Mouse (Mus musculus): Measurements from ENCODE around the gene Asxl1. TPM values are rescaled to one million over a fixed set of nuclear protein-coding genes. Genes with fewer than 3 reads are reported as not detected.
A peak's percentile ranks its signal among the peaks of the same experiment; 100 is the strongest.

Gene Asxl1
- total RNA-seq (2015), result 29.3 and 40.6 TPM in 2 replicates
- total RNA-seq (2017), result 30.9 and 35.4 TPM in 2 replicates

DNA sequence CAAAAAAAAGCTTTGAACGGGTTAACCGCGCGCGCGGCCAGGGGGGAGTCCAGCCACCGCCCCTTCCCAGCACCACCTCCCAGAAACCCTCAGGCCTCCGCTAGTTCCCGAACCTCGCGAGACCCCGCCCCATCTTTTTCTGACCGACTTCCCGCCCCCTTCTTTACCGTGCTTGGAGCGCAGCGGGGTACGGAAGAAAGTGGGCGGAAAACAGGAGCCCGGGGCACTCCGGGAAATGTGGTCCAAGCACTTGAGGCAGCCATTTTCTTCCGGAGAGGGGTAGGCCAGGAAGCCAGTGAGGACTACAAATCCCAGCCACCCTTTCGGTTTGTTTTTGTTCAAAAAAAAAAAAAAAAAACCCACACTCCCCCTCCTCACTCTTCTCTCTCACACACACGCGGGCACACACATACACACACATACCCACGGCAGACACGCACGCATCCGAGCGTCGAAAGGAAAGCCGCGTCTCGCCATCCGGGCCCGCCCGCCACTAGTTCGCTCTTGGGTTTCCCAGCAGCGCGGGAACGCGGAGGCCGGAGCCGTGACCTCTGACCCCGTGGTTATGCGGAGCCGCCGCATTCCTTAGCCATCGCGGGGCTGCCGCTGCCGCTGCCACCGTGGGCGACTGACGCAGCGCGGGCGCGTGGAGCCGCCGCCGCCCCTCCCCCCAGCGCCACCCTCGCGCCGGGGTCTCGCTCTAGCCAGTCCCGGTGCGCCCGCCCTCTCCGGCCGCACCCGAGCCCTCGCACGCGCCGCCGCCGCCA, at the start of gene Asxl1:
Gene Asxl1 (plus strand): TSS at position 376 of the 767 bp plus-strand sequence.
- peak; percentile 92 for ATAC-seq (ENCODE audit: poor library complexity, severe bottlenecking)

DNA sequence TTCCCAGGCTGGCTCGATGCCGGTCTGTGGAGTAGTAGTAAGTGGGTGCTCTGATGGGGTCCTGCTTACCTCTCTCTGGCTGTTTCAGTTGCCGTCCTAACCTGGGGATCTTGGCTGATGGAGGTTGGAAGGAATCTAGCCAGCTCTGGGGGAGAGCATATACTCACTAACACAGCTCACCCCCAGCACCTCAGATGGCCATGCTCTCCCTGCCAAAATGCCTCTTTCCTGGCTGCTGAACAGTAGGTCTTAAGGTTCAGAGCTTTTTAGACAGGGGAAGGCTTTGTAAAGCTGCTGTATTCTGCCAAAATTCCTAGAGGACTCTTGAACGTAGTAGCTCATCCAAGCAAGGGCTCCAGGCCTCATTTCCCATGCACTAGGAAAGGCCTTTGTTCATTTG, 47.9 kb upstream of the Asxl1 start:
- ATAC-seq (ENCODE audit: poor library complexity, severe bottlenecking), result no peak

- ATAC-seq (ENCODE audit: poor library complexity, severe bottlenecking), result peak; percentile 45
Measured at GRCm38 (mm10) chr2:153298460-153298859, 47.2 kb upstream of the Asxl1 start.

DNA sequence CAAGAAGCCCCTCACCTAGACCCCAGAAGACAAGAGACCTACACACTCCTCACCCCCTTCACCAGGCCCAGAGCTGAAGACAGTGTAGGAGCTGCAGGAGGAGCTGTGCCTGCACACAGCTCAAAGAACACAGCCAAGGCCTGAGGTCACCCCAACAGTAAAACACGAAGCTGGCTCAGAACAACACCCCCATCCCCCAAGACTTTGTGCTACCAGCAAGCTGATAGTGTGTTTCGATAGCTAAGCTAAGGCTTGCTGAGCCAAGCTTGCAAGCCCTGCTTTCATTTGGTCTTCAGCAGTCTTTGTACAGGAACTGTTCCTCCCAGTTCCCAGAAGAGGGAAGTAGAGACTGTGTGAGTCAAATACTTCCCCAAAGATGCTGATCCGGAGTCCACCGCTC, 46.8 kb upstream of the Asxl1 start:
- peak; percentile 92 for ATAC-seq (ENCODE audit: poor library complexity, severe bottlenecking)

DNA sequence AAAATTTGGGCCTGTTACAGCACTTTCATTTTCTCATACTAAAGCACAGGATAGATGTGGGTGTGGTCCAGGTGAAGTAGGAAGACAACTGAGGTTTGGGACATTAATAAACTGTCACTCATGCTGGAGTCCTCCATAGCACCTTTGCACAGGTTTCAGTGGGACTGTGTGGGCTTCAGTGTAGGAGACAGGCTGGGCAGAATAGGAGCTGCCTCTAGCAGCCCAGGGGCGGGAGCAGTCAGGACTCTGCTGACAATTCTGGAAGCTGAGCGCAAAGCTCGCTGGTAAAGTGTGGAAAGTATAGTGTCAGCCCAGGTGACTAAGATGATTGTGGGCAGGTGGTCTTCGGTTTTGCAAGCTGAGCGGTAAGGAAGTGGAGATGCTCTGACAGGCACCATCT, 44.5 kb upstream of the Asxl1 start:
- ATAC-seq (ENCODE audit: poor library complexity, severe bottlenecking), result no peak

DNA sequence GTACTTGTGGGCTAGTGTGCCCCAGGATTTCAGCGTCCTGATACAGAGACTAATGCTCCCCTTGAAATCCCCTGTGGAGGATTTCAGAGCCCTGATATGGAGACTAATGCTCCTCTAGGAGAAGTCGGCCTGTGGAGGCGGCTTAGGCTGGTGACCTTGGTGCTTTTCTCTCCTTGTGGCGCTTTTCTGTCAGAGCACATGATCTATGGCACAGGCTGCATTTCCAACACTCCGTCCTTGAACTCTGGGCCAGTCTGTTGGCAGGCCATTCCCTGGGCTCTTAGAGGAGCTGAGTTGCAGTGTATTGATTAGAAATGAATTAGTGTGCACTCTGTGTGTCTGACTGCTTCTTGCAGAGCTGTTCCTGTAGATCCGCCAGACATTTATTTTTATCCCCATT, 40.4 kb upstream of the Asxl1 start:
- ATAC-seq (ENCODE audit: poor library complexity, severe bottlenecking), result no peak

DNA sequence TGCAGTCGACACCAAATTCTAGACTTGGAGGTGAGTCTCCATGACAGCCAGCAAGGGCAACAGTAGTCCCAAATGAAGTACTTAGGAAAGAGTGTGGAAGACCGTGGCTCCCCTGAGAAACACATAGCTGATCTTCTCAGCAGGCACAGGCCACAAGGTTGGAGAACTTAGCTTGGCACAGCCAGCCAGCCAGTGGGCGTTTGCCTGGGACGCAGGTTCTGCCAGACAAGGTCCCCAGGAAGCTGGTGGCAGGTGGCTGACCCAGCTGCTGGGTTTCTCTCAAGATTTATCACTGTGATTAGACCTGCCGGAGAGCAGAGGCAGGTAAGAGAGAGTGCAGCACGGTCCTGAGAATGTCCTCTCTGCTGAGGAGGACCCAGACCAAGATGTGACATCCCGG, 37.0 kb upstream of the Asxl1 start:
- no peak for ATAC-seq (ENCODE audit: poor library complexity, severe bottlenecking)

DNA sequence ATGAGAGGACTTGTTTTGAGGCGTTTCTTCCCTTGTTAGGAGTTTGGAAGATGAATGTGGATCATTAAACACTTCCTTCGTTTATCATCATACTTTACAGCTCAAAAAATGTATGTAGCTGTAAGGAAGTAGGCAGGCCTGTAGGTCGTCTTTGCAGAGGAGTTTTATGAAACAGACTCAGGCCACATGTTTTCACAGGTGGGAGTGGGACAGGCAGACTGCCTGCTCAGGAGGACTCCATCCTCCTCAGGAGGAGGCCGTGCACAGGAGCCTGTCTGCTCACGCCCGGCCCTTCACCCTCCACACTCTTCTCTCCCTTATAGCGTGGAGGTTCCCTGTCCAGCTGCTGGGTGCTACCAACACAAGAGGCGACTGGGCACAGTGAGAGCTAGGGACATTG, 36.5 kb upstream of the Asxl1 start:
- no peak for ATAC-seq (ENCODE audit: poor library complexity, severe bottlenecking)

GRCm38 (mm10) chr2:153310228-153310627, 35.4 kb upstream of the Asxl1 start:
- ATAC-seq (ENCODE audit: poor library complexity, severe bottlenecking), result no peak

GRCm38 (mm10) chr2:153312884-153313283, 32.7 kb upstream of the Asxl1 start:
- ATAC-seq (ENCODE audit: poor library complexity, severe bottlenecking), result peak; percentile 90

DNA sequence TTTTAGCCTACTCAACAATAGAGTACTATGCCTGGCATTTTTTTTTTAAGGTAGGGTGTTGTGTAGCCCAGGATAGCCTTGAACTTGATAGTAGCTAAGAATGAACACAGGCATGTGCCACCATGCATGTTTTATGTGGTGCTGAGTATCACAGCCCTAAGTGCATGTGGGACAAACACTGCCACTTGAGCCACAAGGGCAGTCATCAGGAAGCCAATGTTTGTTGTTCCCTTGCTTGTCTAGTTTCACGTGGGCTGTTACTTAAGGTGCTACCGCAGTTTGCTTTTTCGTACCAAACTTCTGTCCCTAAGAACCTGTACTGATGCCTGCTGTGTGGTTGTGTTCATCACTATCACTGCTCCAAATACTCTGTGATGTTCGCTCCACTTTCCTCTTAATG, 27.2 kb upstream of the Asxl1 start:
- ATAC-seq (ENCODE audit: poor library complexity, severe bottlenecking), result no peak

DNA sequence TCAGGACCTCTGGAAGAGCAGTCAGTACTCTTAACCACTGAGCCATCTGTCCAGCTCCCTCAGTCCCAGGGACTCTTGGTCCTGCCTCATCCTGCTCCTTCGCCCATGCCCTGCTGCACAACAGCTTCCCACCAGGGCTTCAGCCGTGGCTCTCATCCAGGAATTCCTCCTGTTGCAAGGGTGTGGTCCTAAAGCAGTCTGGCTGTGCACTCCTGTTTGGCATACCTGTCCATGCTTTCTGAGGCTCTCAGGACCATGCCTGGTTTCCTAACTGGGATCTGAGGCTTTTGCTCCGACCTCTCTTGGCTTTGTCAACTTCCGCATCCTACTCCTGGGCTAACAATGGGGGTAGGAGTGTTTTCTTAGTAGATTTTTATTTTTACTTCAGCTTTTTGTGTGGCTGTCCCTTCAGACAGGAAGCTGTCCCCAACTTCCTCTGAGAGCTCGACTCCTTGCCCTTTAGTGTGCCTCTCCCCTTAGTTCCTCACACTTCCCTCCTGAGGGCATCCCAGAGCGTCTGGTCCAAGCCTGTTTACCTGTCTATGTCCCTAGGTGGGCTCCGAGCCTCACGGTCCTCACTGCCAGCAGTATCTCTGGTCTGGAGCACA, 26.5 kb upstream of the Asxl1 start:
- peak; percentile 94 for ATAC-seq (ENCODE audit: poor library complexity, severe bottlenecking)

- ATAC-seq (ENCODE audit: poor library complexity, severe bottlenecking), result peak; percentile 33; the same call in 1 of the 2 replicates
Measured at GRCm38 (mm10) chr2:153325706-153326376, 19.8 kb upstream of the Asxl1 start.

GRCm38 (mm10) chr2:153332271-153332670, 13.4 kb upstream of the Asxl1 start:
- ATAC-seq (ENCODE audit: poor library complexity, severe bottlenecking), result no peak

DNA sequence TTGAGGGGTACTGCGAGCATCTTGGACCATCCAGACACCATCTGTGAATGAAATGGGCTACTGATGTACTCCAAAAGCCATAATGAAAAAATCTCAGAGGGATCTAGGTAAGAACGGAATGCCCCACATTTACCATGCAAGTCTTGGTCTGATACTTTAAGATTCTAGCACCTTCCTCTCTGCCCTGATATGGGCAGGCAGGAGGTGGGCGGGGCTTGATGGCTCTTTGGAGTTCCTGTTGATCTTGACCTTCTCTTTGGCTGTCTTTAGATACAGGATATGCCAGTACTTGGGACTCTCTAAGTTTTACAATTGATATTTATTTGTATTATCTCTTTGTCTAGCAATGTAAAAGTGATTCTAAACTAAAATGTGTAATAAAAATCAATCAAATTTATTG, 12.6 kb upstream of the Asxl1 start:
- ATAC-seq (ENCODE audit: poor library complexity, severe bottlenecking), result peak; percentile 71

DNA sequence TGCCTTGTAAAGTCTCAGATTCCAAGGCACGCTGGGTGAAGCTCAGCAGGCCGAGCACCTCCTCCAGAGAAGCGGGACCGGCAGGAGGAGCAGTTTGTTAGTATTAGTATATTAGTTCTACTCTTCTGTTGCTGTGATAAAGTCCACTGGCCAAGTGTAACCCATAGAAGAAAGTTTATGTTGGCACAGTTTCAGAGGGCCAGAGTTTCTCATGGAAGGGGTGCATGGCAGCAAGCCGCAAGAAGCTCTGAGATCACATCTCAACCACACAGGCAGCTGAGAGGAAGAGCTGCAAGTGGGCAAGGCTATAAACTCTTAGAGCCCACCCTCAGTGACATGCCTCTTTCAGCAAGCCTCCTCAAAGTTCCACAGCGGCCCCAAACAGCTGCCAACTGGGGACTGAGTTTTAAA, 11.8 kb upstream of the Asxl1 start:
- no peak for ATAC-seq (ENCODE audit: poor library complexity, severe bottlenecking)

GRCm38 (mm10) chr2:153334281-153334680, 11.3 kb upstream of the Asxl1 start:
- ATAC-seq (ENCODE audit: poor library complexity, severe bottlenecking), result no peak

DNA sequence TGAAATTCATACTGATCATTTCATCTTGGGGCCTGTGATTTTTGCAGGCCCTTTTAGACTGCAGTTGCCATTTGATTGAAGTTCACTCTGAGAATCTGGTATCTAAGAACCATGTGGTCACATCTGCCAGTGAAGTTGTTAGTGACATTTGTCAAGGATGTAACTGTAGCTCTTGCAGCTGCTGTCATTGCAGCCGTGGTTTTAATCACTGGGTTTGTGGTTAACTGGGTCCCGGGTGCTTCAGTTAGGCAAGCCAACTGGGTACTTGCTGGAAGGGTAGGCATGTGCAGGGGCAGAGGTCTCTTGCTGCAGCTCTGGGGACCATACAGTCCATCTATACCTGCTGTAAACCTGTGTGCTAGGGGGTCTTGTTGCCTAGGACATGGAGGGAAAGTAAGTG, 9.5 kb upstream of the Asxl1 start:
- peak; percentile 56 for ATAC-seq (ENCODE audit: poor library complexity, severe bottlenecking)

DNA sequence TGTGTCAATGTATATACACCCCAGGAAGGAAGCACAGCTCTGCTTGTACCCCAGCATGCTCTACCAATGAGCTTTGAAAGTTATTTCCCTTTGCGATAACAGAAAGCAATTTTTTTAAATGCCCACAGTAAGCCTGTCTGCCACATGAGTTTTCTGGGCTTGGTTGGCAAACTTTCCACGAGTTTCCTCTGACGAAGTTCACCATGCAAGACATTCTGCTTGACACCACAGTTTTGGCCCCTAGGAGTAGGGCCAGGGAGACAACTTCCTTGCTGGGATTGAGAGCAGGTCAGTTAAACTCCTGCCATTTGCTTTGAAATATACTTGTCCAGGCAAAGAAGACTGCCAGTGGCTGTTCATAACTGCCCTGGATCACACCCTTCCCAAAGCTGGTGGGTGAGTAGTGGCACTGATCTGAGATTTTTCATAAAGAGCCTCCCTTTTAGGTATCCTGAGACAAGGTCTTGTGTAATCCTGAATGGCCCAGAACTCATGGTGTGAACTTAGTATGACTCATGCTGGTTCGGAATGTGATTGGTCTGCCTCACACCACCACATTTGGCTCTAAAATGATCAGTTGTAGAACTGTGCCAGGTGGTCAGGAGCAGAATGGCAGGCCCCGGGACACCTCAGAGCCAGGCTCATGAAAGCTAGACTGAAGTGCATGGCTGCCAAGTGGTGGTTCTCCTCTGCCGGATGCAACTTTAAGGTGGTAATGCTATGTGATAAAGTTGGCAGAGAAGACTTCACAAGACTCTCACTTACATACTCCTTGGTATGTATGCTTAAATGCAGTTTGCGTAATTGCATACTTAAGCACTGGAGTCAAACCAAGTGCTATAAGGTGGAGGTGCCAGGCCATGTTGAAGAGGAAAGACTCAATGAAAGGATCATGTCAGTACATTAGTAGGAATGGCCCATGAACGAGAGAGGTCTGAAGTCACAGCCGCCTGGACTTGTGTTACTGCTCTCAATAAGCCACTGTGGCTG, 7.0 kb upstream of the Asxl1 start:
- no peak for ATAC-seq (ENCODE audit: poor library complexity, severe bottlenecking)

GRCm38 (mm10) chr2:153342166-153342565, 3.5 kb upstream of the Asxl1 start:
- no peak for ATAC-seq (ENCODE audit: poor library complexity, severe bottlenecking)

- no peak for ATAC-seq (ENCODE audit: poor library complexity, severe bottlenecking)
Measured at GRCm38 (mm10) chr2:153342602-153343001, 3.0 kb upstream of the Asxl1 start.

All from megakaryocyte, adult 5-6 weeks (primary cell).